Mouse (Mus musculus) midbrain, embryonic 16.5 days (tissue): Measurements from ENCODE around the gene Phf21b. TPM values are rescaled to one million over a fixed set of nuclear protein-coding genes. Genes with fewer than 3 reads are reported as not detected.
"Not testable (repeated sequence)": the region's sequence is repeated elsewhere in the genome, so short reads cannot be mapped to it uniquely, and the experiment has no call there.

ENCODE experiments used
- ATAC-seq: fragments of 200-750 bp; cut with Nextera tagmentation; 2 replicates; pipeline ENCODE4 v1.8.0; 2017; ENCODE audit warnings: moderate TSS enrichment
- H3K27ac ChIP-seq: fragments of 300-500 bp; sonication (generic); 2 replicates; pipeline ENCODE4 v1.5.1; 2014; ENCODE audit warnings: mild to moderate bottlenecking, low read length, mixed read lengths
- H3K27me3 ChIP-seq: fragments of 300-500 bp; sonication (generic); 2 replicates; pipeline ENCODE4 v1.6.1; 2014; ENCODE audit warnings: low read depth, low read length, mixed read lengths; ENCODE audit not compliant: control insufficient read depth, insufficient read depth
- H3K36me3 ChIP-seq: fragments of 300-500 bp; sonication (generic); 2 replicates; pipeline ENCODE4 v1.6.1; 2014; ENCODE audit warnings: mild to moderate bottlenecking, low read length, moderate library complexity, mixed read lengths; ENCODE audit not compliant: control insufficient read depth, insufficient read depth
- H3K4me1 ChIP-seq: fragments of 300-500 bp; sonication (generic); 2 replicates; pipeline ENCODE4 v1.6.1; 2014; ENCODE audit warnings: mild to moderate bottlenecking, low read length, mixed read lengths; ENCODE audit not compliant: control insufficient read depth, insufficient read depth
- H3K4me2 ChIP-seq: fragments of 300-500 bp; sonication (generic); 2 replicates; pipeline ENCODE4 v1.6.1; 2014; ENCODE audit warnings: mild to moderate bottlenecking, low read length, mixed read lengths
- H3K4me3 ChIP-seq: fragments of 300-500 bp; sonication (generic); 2 replicates; pipeline ENCODE4 v1.5.1; 2014; ENCODE audit warnings: low read depth, mild to moderate bottlenecking, low read length, moderate library complexity, mixed read lengths
- H3K9ac ChIP-seq: fragments of 300-500 bp; sonication (generic); 2 replicates; pipeline ENCODE4 v1.6.1; 2014; ENCODE audit warnings: low read depth, low read length, mixed read lengths
- H3K9me3 ChIP-seq: fragments of 300-500 bp; sonication (generic); replicated peaks from 2 replicates; pipeline ENCODE4 v1.6.1; 2014; ENCODE audit warnings: mild to moderate bottlenecking, low read length, mixed read lengths; ENCODE audit not compliant: control insufficient read depth, poor library complexity, severe bottlenecking
- WGBS: fragments of 180-500 bp; shearing (Covaris S2); extraction: QIAGEN DNeasy Blood & Tissue Kit; methylation state at CpG from one replicate; pipeline ENCODE4 v1.1.7; 2014; 5-methylcytosine and 5-hydroxymethylcytosine counted together
- polyA plus RNA-seq: library from polyadenylated mRNA; unstranded; fragments of >200 nt; fragmentation: Nextera tagmentation; extraction: Ambion mirVana; gene quantifications from 2 replicates; pipeline ENCODE4 v1.2.1, GENCODE M21; 2015

The Phf21b gene
- 3.5 and 4.3 TPM in 2 replicates for polyA plus RNA-seq

DNA sequence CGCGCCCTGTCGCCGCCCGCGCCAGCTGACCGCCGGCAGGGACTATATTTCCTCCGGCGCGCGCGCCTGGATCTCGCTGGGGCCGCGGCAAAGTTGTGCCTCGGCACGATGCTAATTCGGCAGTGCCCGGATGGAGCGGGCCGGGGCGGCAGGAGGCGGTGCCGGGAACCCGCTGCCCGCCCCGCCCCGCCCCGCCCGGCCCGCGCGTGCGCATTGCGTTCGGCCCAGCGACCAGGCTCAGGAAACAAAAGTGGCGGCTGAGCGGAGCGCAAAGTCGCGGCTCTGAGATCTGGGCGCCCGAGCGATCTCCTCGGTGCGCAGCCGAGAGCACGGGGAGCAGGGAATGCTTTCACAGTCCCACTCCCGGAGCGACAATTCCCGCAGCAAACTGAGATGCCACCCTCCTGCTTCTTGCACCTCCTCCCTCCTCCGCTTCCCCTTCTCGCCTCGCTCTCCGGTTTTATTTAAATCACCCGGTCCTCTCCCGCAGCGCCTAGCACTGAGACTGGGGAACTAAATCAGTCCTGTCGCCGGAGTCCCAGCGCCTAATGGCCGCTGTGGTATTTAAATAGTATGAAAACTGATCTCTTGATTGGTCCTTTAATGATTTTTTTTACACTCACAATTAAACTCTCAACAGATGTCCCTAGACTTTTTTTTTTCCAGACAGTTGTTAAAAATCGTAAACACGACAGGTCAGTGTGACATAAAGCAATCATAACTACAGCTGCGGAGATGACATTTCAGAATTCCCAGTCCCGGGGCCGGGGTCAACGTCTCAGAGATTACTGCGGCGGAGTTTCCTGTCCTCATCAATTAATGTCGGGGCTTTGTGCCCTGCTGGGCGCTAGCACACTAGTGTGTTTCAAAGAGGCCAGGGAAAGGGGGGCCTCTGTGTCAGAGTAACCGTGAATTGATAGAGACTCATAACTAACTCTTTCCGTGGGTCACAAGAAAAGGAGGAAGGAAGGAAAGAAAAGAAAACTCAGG lies at the start of gene Phf21b:
Gene Phf21b (minus strand): TSS at position 44 of the 990 bp plus-strand sequence.
- Histone ChIP-seq H3K9me3 (no peaks in the 10 kb centered on the region), H3K9ac (peak within 1 kb of the TSS; percentile 76), H3K4me1 (peaks cover 23% of the 10 kb centered on the region), H3K4me2 (peak within 1 kb of the TSS; percentile 99), H3K4me3 (peak within 1 kb of the TSS; percentile 70), H3K27ac (peak within 1 kb of the TSS; percentile 91), H3K27me3 (no peaks in the 10 kb centered on the region), H3K36me3 (no peaks in the 10 kb centered on the region)
- WGBS: under 1% methylated on average over 71 of the region's 76 CpGs
- ATAC-seq: peak; percentile 74

DNA sequence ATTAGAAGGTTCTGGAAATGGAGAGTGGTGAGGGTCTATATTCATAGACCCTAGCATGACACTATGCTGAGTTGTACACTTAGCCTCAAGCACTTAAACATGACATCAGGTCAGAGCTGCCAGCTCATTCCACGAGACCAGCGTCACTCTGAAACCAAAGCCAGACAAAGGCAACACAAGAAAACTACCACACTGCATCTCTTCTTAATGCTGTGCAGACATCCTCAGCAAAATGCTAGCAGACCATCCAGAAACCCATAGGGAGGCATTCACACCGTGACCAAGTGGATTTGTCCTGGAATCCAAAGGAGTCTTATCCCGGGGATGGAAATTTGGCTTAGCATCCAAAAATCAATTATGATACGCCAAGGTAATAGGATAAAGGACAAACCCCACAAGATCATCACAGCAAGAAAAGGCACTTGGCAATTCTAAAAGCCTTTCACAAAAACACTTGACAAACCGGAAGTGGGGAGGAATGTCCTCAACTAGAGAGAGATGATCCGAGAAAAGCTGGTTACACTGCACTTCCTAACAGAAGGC lies 48.1 kb upstream of the Phf21b start:
- Histone ChIP-seq H3K4me2 (no peak overlapping the region), H3K27ac (no peak overlapping the region), H3K27me3 (peaks cover 9% of the 10 kb centered on the region), H3K4me1 (peaks cover under 1% of the 10 kb centered on the region; the same call in 1 of the 2 replicates), H3K4me3 (no peak overlapping the region), H3K9me3 (no peaks in the 10 kb centered on the region), H3K9ac (no peak overlapping the region), H3K36me3 (no peaks in the 10 kb centered on the region)
- 29% methylated on average over 7 of the region's 7 CpGs for WGBS
- ATAC-seq: peak; percentile 21; the same call in 1 of the 2 replicates

DNA sequence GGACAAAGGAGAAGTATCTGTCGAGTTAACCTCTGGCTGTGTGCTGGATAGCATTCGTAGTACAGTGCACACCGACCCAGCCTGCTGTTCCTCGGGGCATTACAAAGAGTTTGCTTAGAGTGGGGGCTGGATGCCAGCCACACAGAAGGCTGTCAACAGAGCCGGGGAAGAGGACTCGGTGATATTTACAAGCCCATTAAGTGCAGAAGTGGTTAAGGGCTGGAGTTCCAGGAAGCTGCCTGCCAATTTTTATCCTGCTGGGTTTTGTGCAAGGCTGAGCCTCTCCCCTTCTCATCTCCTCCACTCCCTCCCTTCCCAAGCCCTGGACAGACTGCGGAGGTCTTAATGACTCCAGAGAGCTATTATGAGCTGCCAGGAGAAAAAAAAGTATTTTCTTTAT lies 42.2 kb upstream of the Phf21b start:
- H3K9ac ChIP-seq: no peak overlapping the region
- peaks cover 2% of the 10 kb centered on the region; the same call in 1 of the 2 replicates for H3K27me3 ChIP-seq
- no peak overlapping the region for H3K4me3 ChIP-seq
- no peaks in the 10 kb centered on the region for H3K36me3 ChIP-seq
- H3K27ac ChIP-seq: no peak overlapping the region
- no peak; the same call in 1 of the 2 replicates for ATAC-seq
- H3K4me1 ChIP-seq: peaks cover 12% of the 10 kb centered on the region
- 24% methylated on average over 7 of the region's 7 CpGs for WGBS
- H3K9me3 ChIP-seq: no peaks in the 10 kb centered on the region
- peak overlapping the region; percentile 14; the same call in 1 of the 2 replicates for H3K4me2 ChIP-seq

DNA sequence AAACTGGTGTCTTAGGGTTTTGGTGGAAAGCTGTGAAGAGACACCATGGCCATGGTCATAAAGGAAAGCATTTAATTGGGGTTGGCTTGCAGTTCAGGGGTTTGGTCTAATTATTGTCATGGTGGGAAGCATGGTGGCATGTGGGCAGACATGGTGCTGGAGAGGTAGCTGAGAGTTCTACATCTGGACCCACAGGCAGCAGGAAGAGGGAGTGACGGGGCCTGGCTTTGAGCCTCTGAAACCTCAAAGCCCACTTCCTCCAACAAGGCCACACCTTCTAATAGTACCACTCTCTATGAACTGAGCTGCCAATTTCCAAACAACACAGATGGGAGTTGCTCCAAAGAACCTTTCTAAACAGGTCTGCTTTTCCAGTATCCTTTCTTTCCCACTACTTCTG lies 40.8 kb upstream of the Phf21b start:
- 77% methylated on average over 1 of the region's 1 CpGs for WGBS

DNA sequence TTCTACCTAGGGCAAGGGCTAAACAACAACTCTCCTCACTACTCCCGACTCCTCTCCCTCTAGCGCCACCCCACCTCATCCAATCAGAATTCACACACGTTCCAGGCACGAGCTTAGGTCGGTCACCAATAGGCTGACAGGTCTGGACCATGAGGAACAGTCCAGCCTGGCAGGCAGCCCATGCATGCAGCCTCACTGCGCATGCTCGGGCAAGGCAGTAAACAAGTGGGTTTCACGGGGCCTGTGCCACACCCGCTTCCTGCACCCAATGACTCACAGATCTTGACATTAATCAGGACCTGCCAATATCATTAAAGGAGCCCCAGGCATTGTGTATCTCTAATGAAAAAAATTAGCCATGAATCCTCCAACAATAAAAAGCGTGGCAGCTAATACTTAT lies 40.4 kb upstream of the Phf21b start:
- not testable (repeated sequence) for ATAC-seq, H3K4me3 ChIP-seq, H3K27ac ChIP-seq, H3K27me3 ChIP-seq, H3K9me3 ChIP-seq, H3K36me3 ChIP-seq, H3K4me2 ChIP-seq, H3K9ac ChIP-seq
- peaks cover 12% of the 10 kb centered on the region for H3K4me1 ChIP-seq
- 73% methylated on average over 10 of the region's 10 CpGs for WGBS

More for the DNA sequence above, 40.8 kb upstream of the Phf21b start:
- Histone ChIP-seq H3K36me3 (no peaks in the 10 kb centered on the region), H3K27ac (no peak overlapping the region), H3K9me3 (no peaks in the 10 kb centered on the region), H3K27me3 (0 out of 2 replicates have a peak, but pooled peaks cover 2% of the 10 kb centered on the region), H3K9ac (no peak overlapping the region), H3K4me3 (no peak overlapping the region), H3K4me2 (no peak overlapping the region), H3K4me1 (peaks cover 12% of the 10 kb centered on the region)
- no peak for ATAC-seq

DNA sequence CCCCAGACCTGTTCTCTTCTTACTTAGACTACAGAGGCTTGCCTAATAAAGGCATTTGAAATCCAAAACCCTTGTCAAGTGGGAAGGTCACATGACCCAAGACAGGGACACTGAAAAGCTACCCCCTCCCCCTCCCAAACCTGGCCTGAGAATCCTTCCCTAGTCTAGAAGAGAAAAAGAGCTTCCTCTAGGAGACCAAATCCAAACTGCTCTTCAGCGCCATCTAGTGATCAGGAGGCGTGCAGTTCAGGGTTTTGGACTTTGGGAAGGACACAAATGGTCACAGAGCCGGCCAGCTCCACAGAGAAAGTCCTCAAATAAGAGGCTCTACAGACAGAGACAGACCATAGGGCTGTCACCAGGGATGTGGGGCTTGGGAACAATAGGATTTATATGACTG lies 35.8 kb upstream of the Phf21b start:
- H3K27ac ChIP-seq: no peak overlapping the region
- H3K4me1 ChIP-seq: peaks cover 8% of the 10 kb centered on the region; the same call in 1 of the 2 replicates
- H3K9ac ChIP-seq: no peak overlapping the region
- no peaks in the 10 kb centered on the region for H3K36me3 ChIP-seq
- ATAC-seq: 0 out of 2 replicates have a peak, but pooled peaks have one; percentile 39
- no peaks in the 10 kb centered on the region for H3K27me3 ChIP-seq
- no peak overlapping the region for H3K4me3 ChIP-seq
- 8% methylated on average over 3 of the region's 3 CpGs for WGBS
- no peaks in the 10 kb centered on the region for H3K9me3 ChIP-seq
- no peak overlapping the region for H3K4me2 ChIP-seq

DNA sequence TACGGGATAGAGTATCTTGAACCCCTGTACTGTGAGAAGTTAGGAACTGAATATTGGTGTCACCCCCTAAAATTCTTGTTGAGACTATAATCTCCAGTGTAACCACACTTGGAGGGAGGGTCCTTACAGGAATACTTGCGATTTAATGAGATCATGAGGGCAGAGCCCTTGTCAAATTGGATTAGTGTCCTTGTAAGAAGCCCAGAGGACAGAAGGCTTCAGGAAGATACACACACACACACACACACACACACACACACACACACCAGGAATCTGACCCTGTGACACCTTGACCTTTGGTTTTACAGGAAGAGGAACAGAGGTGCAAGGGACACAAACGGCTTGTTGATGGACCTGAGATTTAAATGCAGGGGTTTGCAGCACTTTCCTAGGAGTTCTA lies 35.4 kb upstream of the Phf21b start:
- no peaks in the 10 kb centered on the region for H3K27me3 ChIP-seq
- H3K4me3 ChIP-seq: no peak overlapping the region
- H3K4me1 ChIP-seq: peaks cover 8% of the 10 kb centered on the region; the same call in 1 of the 2 replicates
- no peaks in the 10 kb centered on the region for H3K36me3 ChIP-seq
- no peak overlapping the region for H3K9ac ChIP-seq
- no peak overlapping the region for H3K27ac ChIP-seq
- WGBS: 41% methylated on average over 3 of the region's 3 CpGs
- no peaks in the 10 kb centered on the region for H3K9me3 ChIP-seq
- no peak for ATAC-seq
- H3K4me2 ChIP-seq: no peak overlapping the region

DNA sequence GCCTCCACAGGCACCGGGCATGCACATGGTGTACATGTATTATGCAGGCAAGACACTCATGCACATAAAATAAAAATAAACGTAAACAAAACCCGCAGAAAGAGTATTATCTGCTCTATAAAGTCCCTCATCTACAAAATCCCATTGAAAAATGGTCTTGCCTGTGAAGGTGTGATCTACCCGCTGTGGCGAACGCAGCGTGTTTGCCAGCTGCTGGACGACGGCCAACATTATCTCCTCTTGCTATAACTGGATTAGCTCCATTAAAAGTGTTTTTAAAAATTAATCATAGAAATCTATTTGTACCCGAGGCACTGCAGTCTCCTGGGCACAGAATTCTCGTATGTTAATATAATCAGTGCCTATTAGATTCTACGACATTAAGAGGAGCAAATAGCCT lies 32.2 kb upstream of the Phf21b start:
- H3K36me3 ChIP-seq: no peaks in the 10 kb centered on the region
- peaks cover 8% of the 10 kb centered on the region; the same call in 1 of the 2 replicates for H3K4me1 ChIP-seq
- H3K9me3 ChIP-seq: no peaks in the 10 kb centered on the region
- no peak overlapping the region for H3K9ac ChIP-seq
- no peaks in the 10 kb centered on the region for H3K27me3 ChIP-seq
- no peak overlapping the region for H3K4me3 ChIP-seq
- no peak overlapping the region for H3K4me2 ChIP-seq
- ATAC-seq: no peak
- H3K27ac ChIP-seq: no peak overlapping the region
- 51% methylated on average over 12 of the region's 12 CpGs for WGBS
